Mouse (Mus musculus): ENCODE measurements around the gene Rac3.

- TF ChIP-seq CTCF (IDR thresholded peaks at IDR 0.05; ENCODE audit: control insufficient read depth, insufficient read depth, low read length) = no peak
- no peak for TF ChIP-seq POLR2A (IDR thresholded peaks at IDR 0.05; ENCODE audit: borderline replicate concordance, control insufficient read depth, low read depth, low read length)
Measured at GRCm38 (mm10) chr11:120714546-120714945, 6.7 kb upstream of the Rac3 start.

Data from bone marrow, adult 2 months (tissue).